Mouse (Mus musculus): ENCODE results near the gene Hba-a1. TPM values are rescaled to one million over a fixed set of nuclear protein-coding genes. Genes with fewer than 3 reads are reported as not detected.
"Not testable (repeated sequence)": the region's sequence is repeated elsewhere in the genome, so short reads cannot be mapped to it uniquely, and the experiment has no call there.

Hba-a1 gene
- total and polyA plus RNA-seq, 3 experiments: 2,365 to 2,621 (median 2,428) TPM

DNA sequence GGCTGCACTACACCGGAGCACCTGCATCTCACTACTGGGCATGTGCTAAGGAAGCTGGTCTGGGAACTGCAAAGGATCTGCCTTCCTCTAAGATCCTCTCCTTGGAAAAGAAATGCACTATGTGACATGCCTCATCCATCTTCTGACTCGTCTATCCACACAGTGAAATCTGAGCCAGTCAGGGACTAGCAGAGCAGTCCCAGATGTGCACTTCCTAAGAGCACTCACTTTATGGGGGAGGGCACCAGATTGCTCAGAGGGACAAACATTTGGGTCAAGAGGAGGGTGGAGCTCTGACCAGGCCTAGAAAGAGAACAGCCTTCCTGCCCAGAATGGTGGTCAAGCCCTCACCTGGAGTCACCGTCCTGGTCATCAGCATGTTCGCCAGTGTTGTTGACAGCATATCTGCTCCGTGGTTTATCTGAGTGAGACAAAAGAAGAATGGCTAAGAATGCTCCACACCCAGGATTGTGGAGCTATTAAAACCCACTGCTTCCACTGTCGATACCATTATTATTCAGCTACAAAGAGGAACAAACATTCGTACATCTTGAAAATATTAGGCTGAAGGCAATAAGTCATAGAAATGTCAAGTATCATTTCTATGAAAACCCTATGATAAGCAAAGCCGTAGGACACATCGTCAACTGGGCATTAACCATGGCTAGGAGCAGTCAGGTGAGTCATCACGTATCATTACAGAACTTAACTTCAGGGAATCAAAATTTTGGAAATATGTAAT is 20.5 kb upstream of the Hba-a1 start:
- DNase-seq: peak; percentile 49

DNA sequence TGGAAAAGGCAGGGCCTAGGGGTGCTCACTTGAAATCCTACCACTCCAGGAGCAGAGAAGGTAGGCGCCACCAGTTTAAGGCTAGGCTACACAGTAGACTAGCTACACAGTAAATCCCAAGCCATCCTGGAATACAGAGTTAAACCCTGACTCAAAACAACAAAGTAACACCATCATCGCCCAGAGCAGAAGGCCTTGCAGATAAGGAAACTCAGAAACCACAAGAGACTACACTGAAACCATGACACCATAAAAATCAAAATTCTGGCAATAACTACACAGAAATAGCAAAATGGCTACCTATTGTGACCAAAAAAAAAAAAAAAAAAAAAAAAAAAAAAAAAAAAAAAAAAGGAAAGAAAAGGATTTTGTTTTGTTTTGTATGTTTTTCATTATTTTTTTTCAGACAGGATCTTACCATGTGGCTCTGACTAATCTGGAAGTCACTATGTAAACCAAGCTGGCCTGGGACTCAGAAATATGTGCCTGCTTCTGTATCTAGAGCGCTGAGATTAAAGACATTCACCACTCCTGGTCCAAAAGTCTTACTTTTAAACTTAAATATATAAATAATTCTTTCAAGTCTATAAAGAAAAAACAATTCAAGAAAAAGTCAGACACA is 18.1 kb upstream of the Hba-a1 start:
- no peak for DNase-seq

GRCm38 (mm10) chr11:32266194-32266593 is 17.1 kb upstream of the Hba-a1 start:
- no peak for DNase-seq

- no peak for DNase-seq
These were observed 16.5 kb upstream of the Hba-a1 start for GRCm38 (mm10) chr11:32266776-32267175.

DNA sequence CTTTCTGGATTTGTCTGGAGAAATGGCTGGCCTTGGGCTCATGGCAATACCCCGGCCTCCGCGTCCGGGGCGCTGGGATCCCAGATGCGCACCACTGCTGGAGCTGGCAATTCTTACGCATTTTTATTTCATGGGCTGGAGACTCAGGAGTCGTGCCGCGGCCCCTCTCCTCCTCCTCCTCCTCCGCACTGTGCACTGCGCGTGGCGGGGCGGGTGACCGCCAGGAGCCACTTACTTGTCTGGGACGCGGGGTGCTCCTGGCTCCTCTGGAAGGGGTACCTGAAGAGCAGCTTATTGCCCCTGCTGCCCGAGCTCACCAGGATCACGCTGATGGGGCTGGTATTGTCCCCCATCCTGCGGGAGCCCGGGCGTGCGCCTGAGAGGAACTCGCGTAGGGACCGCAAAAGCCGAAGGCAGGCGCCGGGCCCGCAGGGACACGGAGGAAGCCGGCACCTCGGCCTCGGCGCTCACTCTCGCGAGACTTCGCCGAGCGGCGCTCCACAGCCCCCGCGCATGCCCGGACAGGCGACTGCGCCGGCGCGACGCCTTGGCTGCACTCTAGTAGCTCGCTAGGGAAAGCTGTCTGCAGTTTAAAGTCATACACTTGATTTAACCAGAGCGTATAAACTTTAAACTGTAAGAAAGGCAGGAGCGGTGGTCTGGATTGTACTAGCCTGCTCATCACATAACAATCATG is 16.0 kb upstream of the Hba-a1 start, which contains the start of gene Nprl3:
Gene Nprl3, minus strand, starts transcription at position 520 of the 697 bp plus-strand sequence.
- DNase-seq: peak; percentile 98

- DNase-seq: no peak
These were observed 15.3 kb upstream of the Hba-a1 start for GRCm38 (mm10) chr11:32267964-32268363.

- DNase-seq: no peak
These were observed 14.4 kb upstream of the Hba-a1 start for GRCm38 (mm10) chr11:32268952-32269351.

GRCm38 (mm10) chr11:32271178-32271577 is 12.1 kb upstream of the Hba-a1 start:
- no peak for DNase-seq

DNA sequence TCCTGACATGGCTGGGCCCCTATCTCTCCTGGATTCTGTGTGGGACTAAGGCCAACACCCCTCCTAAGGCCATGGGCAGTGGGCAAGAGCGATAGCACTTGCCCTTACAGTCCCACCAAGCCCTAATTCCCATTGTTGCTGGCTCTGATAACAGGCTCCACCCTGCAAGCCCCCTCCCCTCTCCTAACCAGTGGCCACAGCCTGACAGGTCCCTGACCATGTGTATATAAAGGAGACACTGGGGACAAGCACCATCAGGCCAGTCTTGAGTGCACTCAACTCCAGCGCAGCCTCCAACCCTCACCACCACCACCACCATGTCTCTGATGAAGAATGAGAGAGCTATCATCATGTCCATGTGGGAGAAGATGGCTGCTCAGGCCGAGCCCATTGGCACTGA is 7.0 kb upstream of the Hba-a1 start, which contains the start of gene Hba-x:
Gene Hba-x, plus strand, starts transcription at position 54 of the 400 bp plus-strand sequence.
- DNase-seq: no peak

GRCm38 (mm10) chr11:32277736-32278457 is 5.4 kb upstream of the Hba-a1 start:
- no peak for DNase-seq

- DNase-seq: no peak
These were observed 4.8 kb upstream of the Hba-a1 start for GRCm38 (mm10) chr11:32278458-32278957.

DNA sequence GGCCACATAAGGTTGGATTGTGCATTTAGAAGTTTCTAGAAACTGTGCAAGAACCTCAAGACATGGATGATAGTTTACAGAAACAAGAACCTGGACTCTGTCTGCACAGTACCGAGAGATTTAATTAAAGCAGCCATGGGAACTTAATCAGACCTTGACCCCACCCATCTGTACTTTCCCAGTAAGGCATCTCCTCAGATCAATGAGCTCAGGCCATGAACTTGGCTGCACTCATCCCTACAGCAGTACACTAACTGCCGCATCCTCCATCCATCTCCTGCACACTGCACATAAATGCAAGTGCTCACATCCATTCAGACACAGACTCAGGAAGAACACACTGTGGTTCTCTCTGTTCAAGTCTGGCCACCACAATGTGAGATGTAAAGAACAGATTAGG is 2.7 kb upstream of the Hba-a1 start:
- DNase-seq: no peak

- DNase-seq: no peak
These were observed 1.7 kb upstream of the Hba-a1 start for GRCm38 (mm10) chr11:32281416-32282144.

DNA sequence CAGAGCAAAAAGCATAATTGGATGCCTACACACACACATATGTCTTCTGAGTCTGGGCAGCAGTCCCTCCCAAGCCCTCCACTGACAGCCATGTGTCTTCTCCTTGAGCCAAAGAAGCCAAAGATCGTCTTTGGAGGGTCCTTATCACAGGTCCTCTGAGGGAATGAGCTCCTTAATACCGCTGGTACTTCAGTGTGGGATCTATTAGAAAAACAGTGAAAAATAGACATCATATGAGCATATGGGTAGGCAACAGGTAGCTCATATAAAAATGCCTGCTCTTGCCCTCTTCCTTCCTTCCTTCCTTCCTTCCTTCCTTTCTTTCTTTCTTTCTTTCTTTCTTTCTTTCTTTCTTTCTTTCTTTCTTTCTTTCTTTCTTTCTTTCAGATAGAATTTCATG is 1.3 kb downstream of the Hba-a1 start:
- DNase-seq: not testable (repeated sequence)

DNA sequence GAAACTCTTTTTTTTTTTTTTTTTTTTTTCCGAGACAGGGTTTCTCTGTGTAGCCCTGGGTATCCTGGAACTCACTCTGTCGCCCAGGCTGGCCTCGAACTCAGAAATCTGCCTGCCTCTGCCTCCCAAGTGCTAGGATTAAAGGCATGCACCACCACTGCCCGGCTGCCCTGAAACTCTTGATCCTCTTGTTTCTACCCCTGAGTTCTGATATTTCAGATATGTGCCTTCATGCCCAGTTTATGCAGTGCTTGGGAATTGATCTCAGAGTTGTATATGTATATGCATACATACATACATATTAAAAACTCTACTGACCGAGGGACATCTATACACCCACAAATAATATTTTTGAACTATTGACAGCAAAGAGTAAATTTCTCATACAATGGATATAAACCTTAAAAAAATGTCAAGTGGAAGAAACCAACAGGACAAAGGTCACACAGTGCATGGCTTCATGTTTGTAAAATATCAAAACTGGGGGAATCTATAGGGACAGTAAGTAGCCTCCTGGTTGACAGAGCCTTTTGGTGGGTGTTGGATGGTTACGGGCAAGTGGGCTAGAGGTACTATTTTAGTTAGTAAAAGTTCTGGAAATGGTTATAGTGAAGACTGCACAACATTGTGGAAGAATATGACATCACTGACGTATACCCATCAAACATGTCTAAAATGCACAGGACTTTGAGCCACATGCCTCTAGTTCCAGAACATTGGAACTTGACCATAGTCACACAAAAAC is 1.9 kb downstream of the Hba-a1 start:
- DNase-seq: no peak

GRCm38 (mm10) chr11:32285887-32286286 is 2.6 kb downstream of the Hba-a1 start:
- DNase-seq: not testable (repeated sequence)

DNA sequence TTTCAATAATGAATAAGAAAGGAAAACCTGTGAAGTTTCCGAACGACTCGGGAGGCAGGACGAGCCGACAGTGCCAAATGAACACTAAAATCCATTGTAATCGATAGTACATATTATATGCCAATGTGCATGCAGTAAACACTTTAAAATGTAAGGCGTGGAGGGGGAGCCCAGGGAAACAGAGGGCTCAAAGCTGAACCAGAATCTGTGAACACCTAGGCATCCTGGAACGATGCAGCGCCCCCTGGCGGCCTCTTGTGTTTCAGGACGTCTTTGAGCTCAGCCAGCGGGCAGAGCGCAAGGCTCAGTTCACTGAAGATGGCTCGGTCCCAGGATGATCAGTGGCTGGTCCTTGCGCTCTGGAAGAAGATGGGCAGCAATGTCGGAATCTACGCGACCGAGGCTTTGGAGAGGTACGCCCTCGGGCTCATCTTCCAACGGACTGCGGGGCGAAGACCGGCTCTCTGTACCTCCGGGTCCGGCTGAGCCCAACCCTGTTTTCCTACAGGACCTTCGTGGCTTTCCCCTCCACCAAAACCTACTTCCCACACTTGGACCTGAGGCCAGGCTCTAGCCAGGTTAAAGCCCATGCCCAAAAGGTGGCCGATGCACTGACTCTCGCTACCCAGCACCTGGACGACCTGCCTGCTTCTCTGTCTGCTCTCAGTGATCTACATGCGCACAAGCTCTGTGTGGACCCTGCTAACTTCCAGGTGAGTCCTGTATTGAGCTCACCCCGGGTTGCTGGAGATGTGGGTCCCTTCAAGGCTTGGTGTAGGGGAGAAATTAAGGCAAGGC is 3.6 kb downstream of the Hba-a1 start, which contains the start of gene Hbq1b:
Gene Hbq1b, plus strand, starts transcription at position 271 of the 798 bp plus-strand sequence.
- DNase-seq: peak; percentile 81

DNA sequence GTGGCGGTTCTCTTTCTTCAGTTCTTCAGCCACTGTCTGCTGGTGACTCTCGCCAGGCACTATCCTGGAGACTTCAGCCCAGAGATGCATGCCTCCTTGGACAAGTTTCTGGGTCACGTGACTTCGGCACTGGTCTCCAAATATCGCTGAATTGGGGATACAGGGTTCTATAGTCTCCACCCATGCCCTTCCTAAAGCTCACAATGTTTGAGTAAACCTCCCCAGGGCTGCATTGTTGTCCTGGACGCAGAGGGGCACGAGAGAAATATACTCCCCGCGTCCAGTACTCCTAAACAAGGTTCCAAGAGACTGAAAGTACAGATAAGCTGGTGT is 4.1 kb downstream of the Hba-a1 start:
- DNase-seq: no peak

DNA sequence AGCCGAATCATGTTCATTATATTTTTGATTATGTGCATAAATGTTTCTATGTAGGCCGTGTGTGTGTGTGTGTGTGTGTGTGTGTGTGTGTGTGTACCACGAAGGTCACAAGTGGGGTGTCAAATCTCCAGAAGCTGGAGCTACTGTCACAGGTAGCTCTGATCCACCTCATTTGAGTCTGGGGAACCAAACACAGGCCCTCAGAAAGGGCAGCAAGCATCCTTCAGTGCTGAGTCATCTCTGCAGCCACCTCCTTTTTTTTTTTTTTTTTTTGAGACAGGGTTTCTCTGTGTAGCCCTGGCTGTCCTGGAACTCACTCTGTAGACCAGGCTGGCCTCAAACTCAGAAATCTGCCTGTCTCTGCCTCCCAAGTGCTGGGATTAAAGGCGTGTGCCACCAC is 9.5 kb downstream of the Hba-a1 start:
- DNase-seq: not testable (repeated sequence)

GRCm38 (mm10) chr11:32293479-32293878 is 10.2 kb downstream of the Hba-a1 start:
- not testable (repeated sequence) for DNase-seq

All from adrenal gland, adult 2 months (tissue).